Mouse (Mus musculus): Measurements from ENCODE around the gene Grb2. TPM values are rescaled to one million over a fixed set of nuclear protein-coding genes. Genes with fewer than 3 reads are reported as not detected.

The Grb2 gene
- polyA plus RNA-seq, 1 experiment from 2014 or later = 66.7 TPM

DNA sequence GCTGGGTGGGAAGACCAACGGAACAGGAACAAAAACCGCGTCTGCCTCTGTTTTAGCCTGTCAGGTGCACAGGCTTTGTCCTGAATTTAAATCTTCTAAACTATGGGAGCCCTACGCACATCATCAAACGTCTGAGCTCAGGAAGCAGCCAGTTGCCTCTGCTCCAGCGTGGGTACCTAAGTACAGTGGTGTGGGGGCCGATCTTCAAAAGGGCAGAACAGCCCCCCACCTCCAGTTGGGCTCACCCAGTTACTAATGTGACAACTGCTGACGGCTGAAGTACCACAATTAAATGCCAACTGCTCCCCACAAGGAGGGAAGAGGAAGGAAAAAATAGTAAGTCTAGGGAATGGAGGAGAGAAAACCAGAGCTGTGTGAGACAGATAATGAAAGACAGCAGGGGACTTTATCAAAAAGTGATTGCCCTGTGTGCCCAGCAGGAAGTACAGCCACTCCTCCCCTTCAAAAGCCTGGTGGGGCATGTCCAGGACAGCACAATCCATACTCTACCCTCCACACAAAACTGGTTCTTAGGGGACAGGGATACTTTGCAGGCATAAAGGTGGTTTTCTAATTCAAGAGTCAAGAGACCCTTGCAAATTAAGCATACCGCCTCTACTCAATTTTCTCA lies 34.0 kb downstream of the Grb2 start:
- Histone ChIP-seq H3K36me3 (ENCODE audit: control insufficient read depth, insufficient read depth, low read length) (peaks cover 13% of the 10 kb centered on the region), H3K27ac (replicated peaks; ENCODE audit: low read depth, low read length) (no peak overlapping the region), H3K27me3 (replicated peaks; ENCODE audit: control insufficient read depth, insufficient read depth, low read length) (no peaks in the 10 kb centered on the region), H3K4me1 (ENCODE audit: control insufficient read depth, insufficient read depth, low read length) (0 out of 2 replicates have a peak, but pooled peaks cover 4% of the 10 kb centered on the region), H3K9me3 (ENCODE audit: control insufficient read depth, low read length) (no peaks in the 10 kb centered on the region), H3K4me3 (ENCODE audit: low read depth, low read length) (no peak overlapping the region), H3K9ac (ENCODE audit: low read depth, low read length) (no peak overlapping the region), H3K4me2 (ENCODE audit: low read depth, low read length) (no peak overlapping the region)
- WGBS = 75% methylated on average over 9 of the region's 9 CpGs
- no peak for DNase-seq (ENCODE audit: low spot score)
- no peak for ATAC-seq (ENCODE audit: low read depth)

DNA sequence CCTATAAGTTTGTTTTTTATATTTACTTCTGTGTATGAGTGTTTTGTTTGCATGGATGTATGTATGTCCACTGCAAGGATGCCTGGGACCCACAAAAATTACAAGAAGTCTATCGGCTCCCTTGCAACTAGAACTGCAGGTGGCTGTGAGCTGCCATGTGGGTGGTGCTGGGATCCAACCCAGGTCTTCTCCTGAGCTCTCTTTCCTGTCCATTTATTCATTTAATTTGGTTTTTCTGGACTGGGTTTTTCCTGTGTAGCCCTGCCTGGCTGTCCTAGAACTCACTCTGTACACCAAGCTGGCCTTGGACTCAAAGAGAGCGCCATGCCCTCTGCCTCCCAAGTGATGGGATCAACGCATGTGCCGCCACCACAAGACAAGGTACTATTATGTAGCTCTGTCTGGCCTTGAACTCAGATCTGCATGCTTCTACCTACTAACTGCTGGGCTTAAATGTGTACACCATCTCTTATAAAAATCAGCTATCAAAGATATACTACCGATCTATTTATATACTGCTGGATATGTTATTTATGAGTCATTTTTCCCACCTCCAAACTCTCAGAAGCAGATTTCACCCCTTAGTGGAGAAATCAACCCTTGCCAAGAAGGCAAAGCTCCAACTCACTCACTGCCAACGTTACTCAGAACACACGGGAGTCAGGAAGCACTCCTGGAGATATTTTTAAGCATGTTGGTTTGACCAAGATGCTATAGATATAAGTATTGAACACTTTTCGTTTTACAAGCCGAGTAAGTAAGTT lies 34.7 kb downstream of the Grb2 start:
- no peaks in the 10 kb centered on the region for H3K9me3 ChIP-seq (ENCODE audit: control insufficient read depth, low read length)
- H3K4me1 ChIP-seq (ENCODE audit: control insufficient read depth, insufficient read depth, low read length) = 0 out of 2 replicates have a peak, but pooled peaks cover 4% of the 10 kb centered on the region
- no peak for DNase-seq (ENCODE audit: low spot score)

DNA sequence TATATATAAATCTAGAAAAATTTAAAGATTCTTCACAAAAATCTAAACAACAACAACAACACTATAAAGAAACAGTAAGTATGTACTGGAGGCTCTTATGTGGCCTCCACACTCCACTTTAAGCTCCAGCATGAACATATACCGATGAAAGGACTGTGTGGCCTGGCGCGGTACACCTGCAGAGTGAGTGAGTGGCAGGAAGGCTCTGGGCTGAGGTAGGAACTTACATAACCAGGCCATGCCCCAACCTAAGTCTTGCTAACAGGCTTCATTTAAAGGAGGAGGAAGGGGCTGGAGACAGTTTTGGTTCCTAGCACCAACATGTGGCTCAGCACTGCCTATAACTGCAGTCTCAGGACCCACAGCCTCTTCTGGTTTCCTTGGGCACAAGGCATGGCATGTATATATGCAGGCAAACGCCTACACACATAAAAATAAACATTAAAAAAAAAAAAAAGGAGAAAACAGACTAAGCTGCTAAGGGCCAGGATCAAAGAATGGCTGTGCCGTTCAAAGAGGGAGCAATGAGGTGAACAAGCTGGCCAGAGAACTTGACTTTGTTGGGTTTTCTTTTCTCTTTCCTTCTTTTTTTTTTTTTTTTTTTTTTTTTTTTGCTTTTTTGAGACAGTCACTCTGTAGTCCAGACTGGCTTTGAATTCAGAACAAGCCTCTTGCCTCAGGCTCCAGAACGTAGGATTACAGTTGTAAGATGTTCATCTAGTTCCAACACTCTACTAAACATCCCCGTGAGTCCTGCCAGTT lies 36.0 kb downstream of the Grb2 start:
- H3K9ac ChIP-seq (ENCODE audit: low read depth, low read length) = no peak overlapping the region
- DNase-seq (ENCODE audit: low spot score) (no peak), ATAC-seq (ENCODE audit: low read depth) (no peak)
- no peak overlapping the region for H3K4me3 ChIP-seq (ENCODE audit: low read depth, low read length)
- no peak overlapping the region for H3K27ac ChIP-seq (replicated peaks; ENCODE audit: low read depth, low read length)
- WGBS = 83% methylated on average over 7 of the region's 7 CpGs
- H3K9me3 ChIP-seq (ENCODE audit: control insufficient read depth, low read length) = no peaks in the 10 kb centered on the region
- H3K4me2 ChIP-seq (ENCODE audit: low read depth, low read length) = no peak overlapping the region
- H3K4me1 ChIP-seq (ENCODE audit: control insufficient read depth, insufficient read depth, low read length) = 0 out of 2 replicates have a peak, but pooled peaks cover 4% of the 10 kb centered on the region
- H3K36me3 ChIP-seq (ENCODE audit: control insufficient read depth, insufficient read depth, low read length) = peaks cover under 1% of the 10 kb centered on the region; the same call in 1 of the 2 replicates
- H3K27me3 ChIP-seq (replicated peaks; ENCODE audit: control insufficient read depth, insufficient read depth, low read length) = no peaks in the 10 kb centered on the region

More for the DNA sequence above, 34.7 kb downstream of the Grb2 start:
- H3K4me2 ChIP-seq (ENCODE audit: low read depth, low read length) = no peak overlapping the region
- WGBS = 84% methylated on average over 9 of the region's 9 CpGs
- peaks cover 11% of the 10 kb centered on the region for H3K36me3 ChIP-seq (ENCODE audit: control insufficient read depth, insufficient read depth, low read length)
- H3K4me3 ChIP-seq (ENCODE audit: low read depth, low read length) = no peak overlapping the region
- H3K27ac ChIP-seq (replicated peaks; ENCODE audit: low read depth, low read length) = no peak overlapping the region
- ATAC-seq (ENCODE audit: low read depth) = no peak
- no peaks in the 10 kb centered on the region for H3K27me3 ChIP-seq (replicated peaks; ENCODE audit: control insufficient read depth, insufficient read depth, low read length)
- H3K9ac ChIP-seq (ENCODE audit: low read depth, low read length) = no peak overlapping the region

DNA sequence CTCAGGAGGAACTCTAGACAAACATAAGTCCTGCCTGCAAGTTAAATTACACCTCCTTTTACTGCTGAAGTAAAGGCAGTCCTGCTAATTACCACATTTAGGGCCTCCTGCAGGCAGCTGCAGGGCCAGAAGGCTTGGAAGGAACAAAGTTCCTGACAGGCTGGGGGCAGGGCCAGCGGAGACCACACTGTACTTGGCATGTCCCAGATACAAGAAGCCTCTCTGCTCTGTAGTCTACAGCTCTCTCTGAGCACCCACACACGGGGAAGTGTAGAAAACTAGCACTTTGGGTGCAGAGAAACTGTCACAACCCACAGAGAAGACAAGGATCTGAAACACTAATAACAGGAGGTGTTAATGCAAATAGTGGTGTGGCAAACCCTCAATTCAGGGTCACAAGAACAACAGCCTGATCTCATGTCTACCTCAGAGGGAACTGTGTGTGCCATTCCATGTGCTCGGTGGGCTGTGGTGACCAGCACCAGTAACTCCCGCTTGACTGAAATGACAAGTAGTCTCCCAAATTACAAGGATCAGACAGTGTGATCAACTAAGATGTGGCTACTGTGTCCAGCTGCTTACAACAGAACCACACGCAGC lies 37.8 kb downstream of the Grb2 start:
- no peaks in the 10 kb centered on the region for H3K9me3 ChIP-seq (ENCODE audit: control insufficient read depth, low read length)
- H3K4me1 ChIP-seq (ENCODE audit: control insufficient read depth, insufficient read depth, low read length) = 0 out of 2 replicates have a peak, but pooled peaks cover 4% of the 10 kb centered on the region
- no peaks in the 10 kb centered on the region for H3K36me3 ChIP-seq (ENCODE audit: control insufficient read depth, insufficient read depth, low read length)
- H3K27me3 ChIP-seq (replicated peaks; ENCODE audit: control insufficient read depth, insufficient read depth, low read length) = no peaks in the 10 kb centered on the region
- no peak overlapping the region for H3K4me2 ChIP-seq (ENCODE audit: low read depth, low read length)
- peak overlapping the region; percentile 14; the same call in 1 of the 2 replicates for H3K9ac ChIP-seq (ENCODE audit: low read depth, low read length)
- ATAC-seq (ENCODE audit: low read depth) (0 out of 2 replicates have a peak, but pooled peaks have one; percentile 44), DNase-seq (ENCODE audit: low spot score) (peak; percentile 22)
- no peak overlapping the region for H3K27ac ChIP-seq (replicated peaks; ENCODE audit: low read depth, low read length)
- no peak overlapping the region for H3K4me3 ChIP-seq (ENCODE audit: low read depth, low read length)
- WGBS = 38% methylated on average over 5 of the region's 5 CpGs

GRCm38 (mm10) chr11:115663676-115664335 lies 44.6 kb downstream of the Grb2 start:
- H3K27me3 ChIP-seq (replicated peaks; ENCODE audit: control insufficient read depth, insufficient read depth, low read length) = no peaks in the 10 kb centered on the region
- no peak overlapping the region for H3K9ac ChIP-seq (ENCODE audit: low read depth, low read length)
- H3K4me3 ChIP-seq (ENCODE audit: low read depth, low read length) = no peak overlapping the region
- peaks cover 3% of the 10 kb centered on the region; the same call in 1 of the 2 replicates for H3K36me3 ChIP-seq (ENCODE audit: control insufficient read depth, insufficient read depth, low read length)
- DNase-seq (ENCODE audit: low spot score) = no peak
- no peak for ATAC-seq (ENCODE audit: low read depth)
- H3K4me1 ChIP-seq (ENCODE audit: control insufficient read depth, insufficient read depth, low read length) = no peaks in the 10 kb centered on the region
- H3K4me2 ChIP-seq (ENCODE audit: low read depth, low read length) = no peak overlapping the region
- 69% methylated on average over 4 of the region's 4 CpGs for WGBS
- H3K9me3 ChIP-seq (ENCODE audit: control insufficient read depth, low read length) = no peaks in the 10 kb centered on the region
- peak overlapping the region; percentile 45 for H3K27ac ChIP-seq (replicated peaks; ENCODE audit: low read depth, low read length)

GRCm38 (mm10) chr11:115660376-115660775 lies 48.0 kb downstream of the Grb2 start:
- Histone ChIP-seq H3K4me1 (ENCODE audit: control insufficient read depth, insufficient read depth, low read length) (no peaks in the 10 kb centered on the region), H3K27me3 (replicated peaks; ENCODE audit: control insufficient read depth, insufficient read depth, low read length) (no peaks in the 10 kb centered on the region), H3K4me2 (ENCODE audit: low read depth, low read length) (no peak overlapping the region), H3K9ac (ENCODE audit: low read depth, low read length) (no peak overlapping the region), H3K9me3 (ENCODE audit: control insufficient read depth, low read length) (no peaks in the 10 kb centered on the region), H3K4me3 (ENCODE audit: low read depth, low read length) (no peak overlapping the region), H3K36me3 (ENCODE audit: control insufficient read depth, insufficient read depth, low read length) (peaks cover 3% of the 10 kb centered on the region; the same call in 1 of the 2 replicates), H3K27ac (replicated peaks; ENCODE audit: low read depth, low read length) (no peak overlapping the region)
- WGBS = 96% methylated on average over 4 of the region's 4 CpGs
- DNase-seq (ENCODE audit: low spot score) (no peak), ATAC-seq (ENCODE audit: low read depth) (no peak)

- Histone ChIP-seq H3K4me2 (ENCODE audit: low read depth, low read length) (no peak overlapping the region), H3K4me1 (ENCODE audit: control insufficient read depth, insufficient read depth, low read length) (no peaks in the 10 kb centered on the region), H3K9ac (ENCODE audit: low read depth, low read length) (no peak overlapping the region), H3K9me3 (ENCODE audit: control insufficient read depth, low read length) (no peaks in the 10 kb centered on the region), H3K36me3 (ENCODE audit: control insufficient read depth, insufficient read depth, low read length) (peaks cover 17% of the 10 kb centered on the region), H3K27ac (replicated peaks; ENCODE audit: low read depth, low read length) (no peak overlapping the region), H3K27me3 (replicated peaks; ENCODE audit: control insufficient read depth, insufficient read depth, low read length) (no peaks in the 10 kb centered on the region), H3K4me3 (ENCODE audit: low read depth, low read length) (no peak overlapping the region)
- DNase-seq (ENCODE audit: low spot score) = no peak
- 84% methylated on average over 6 of the region's 6 CpGs for WGBS
- ATAC-seq (ENCODE audit: low read depth) = no peak
Observed at GRCm38 (mm10) chr11:115658521-115658920, 49.9 kb downstream of the Grb2 start.

DNA sequence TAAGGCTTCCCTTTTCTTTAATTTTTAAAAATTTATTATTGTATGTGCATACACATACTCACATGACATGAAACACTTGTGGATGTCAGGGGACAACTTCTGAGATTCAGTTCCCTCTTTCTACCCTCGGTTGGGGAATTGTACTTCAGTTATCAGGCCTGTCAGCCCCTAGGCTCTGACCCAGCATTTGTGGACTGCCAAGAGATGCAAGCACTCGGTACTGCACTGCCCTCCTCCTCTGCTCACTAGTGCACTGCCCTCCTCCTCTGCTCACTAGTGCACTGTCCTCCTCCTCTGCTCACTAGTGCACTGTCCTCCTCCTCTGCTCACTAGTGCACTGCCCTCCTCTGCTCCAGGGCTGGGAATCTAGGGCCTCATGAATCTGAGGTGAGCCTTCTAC lies 54.3 kb downstream of the Grb2 start:
- no peak overlapping the region for H3K4me3 ChIP-seq (ENCODE audit: low read depth, low read length)
- H3K9me3 ChIP-seq (ENCODE audit: control insufficient read depth, low read length) = no peaks in the 10 kb centered on the region
- no peak overlapping the region for H3K27ac ChIP-seq (replicated peaks; ENCODE audit: low read depth, low read length)
- peaks cover 28% of the 10 kb centered on the region for H3K36me3 ChIP-seq (ENCODE audit: control insufficient read depth, insufficient read depth, low read length)
- H3K27me3 ChIP-seq (replicated peaks; ENCODE audit: control insufficient read depth, insufficient read depth, low read length) = no peaks in the 10 kb centered on the region
- whole genome bisulfite sequencing = 76% methylated on average over 2 of the region's 2 CpGs
- no peak for DNase-seq (ENCODE audit: low spot score)
- H3K9ac ChIP-seq (ENCODE audit: low read depth, low read length) = no peak overlapping the region
- no peak for ATAC-seq (ENCODE audit: low read depth)
- H3K4me1 ChIP-seq (ENCODE audit: control insufficient read depth, insufficient read depth, low read length) = no peaks in the 10 kb centered on the region
- H3K4me2 ChIP-seq (ENCODE audit: low read depth, low read length) = no peak overlapping the region

Data from embryonic facial prominence, embryonic 14.5 days (tissue).